Mouse (Mus musculus) splenic B cell, adult 2 months (primary cell): ENCODE data around the gene Etv2.

Source experiments
- DNase-seq: peaks from one replicate; pipeline ENCODE4 v3.0.0-alpha.2; 2011; ENCODE audit warnings: low read depth, low spot score
- H3K27me3 ChIP-seq: 2 replicates; pipeline ENCODE4 v1.6.1; 2012; ENCODE audit warnings: mild to moderate bottlenecking, low read length, moderate library complexity, mixed read lengths; ENCODE audit not compliant: control insufficient read depth, poor library complexity, insufficient read depth, severe bottlenecking
- H3K36me3 ChIP-seq: 2 replicates; pipeline ENCODE4 v1.6.1; 2012; ENCODE audit warnings: mild to moderate bottlenecking, low read length, moderate library complexity, mixed read lengths; ENCODE audit not compliant: control insufficient read depth, poor library complexity, insufficient read depth, severe bottlenecking

Etv2 gene

GRCm38 (mm10) chr7:30635752-30636151 is at the start of gene Etv2:
Gene Etv2, minus strand, starts transcription at chr7:30635852.
- Histone ChIP-seq H3K36me3 (peaks cover 3% of the 10 kb centered on the region; the same call in 1 of the 2 replicates), H3K27me3 (0 out of 2 replicates have a peak, but pooled peaks cover 2% of the 10 kb centered on the region)
- DNase-seq: no peak

- H3K27me3 ChIP-seq: no peaks in the 10 kb centered on the region
- H3K36me3 ChIP-seq: no peaks in the 10 kb centered on the region
- no peak for DNase-seq
Observed at GRCm38 (mm10) chr7:30683425-30683824, 47.8 kb upstream of the Etv2 start.

- no peaks in the 10 kb centered on the region for H3K36me3 ChIP-seq
- no peak for DNase-seq
- no peaks in the 10 kb centered on the region for H3K27me3 ChIP-seq
Observed at GRCm38 (mm10) chr7:30681897-30682296, 46.2 kb upstream of the Etv2 start.

GRCm38 (mm10) chr7:30678263-30678975 is 42.8 kb upstream of the Etv2 start:
- DNase-seq: no peak
- no peaks in the 10 kb centered on the region for H3K27me3 ChIP-seq
- no peaks in the 10 kb centered on the region for H3K36me3 ChIP-seq

GRCm38 (mm10) chr7:30671480-30671879 is 35.8 kb upstream of the Etv2 start, which contains the start of gene Pmis2:
Gene Pmis2, minus strand, starts transcription at chr7:30671605.
- Histone ChIP-seq H3K36me3 (no peaks in the 10 kb centered on the region), H3K27me3 (no peaks in the 10 kb centered on the region)
- DNase-seq: no peak

GRCm38 (mm10) chr7:30669229-30669628 is 33.6 kb upstream of the Etv2 start:
- no peaks in the 10 kb centered on the region for H3K27me3 ChIP-seq
- peak; percentile 76 for DNase-seq
- H3K36me3 ChIP-seq: no peaks in the 10 kb centered on the region

- Histone ChIP-seq H3K27me3 (no peaks in the 10 kb centered on the region), H3K36me3 (peaks cover 3% of the 10 kb centered on the region; the same call in 1 of the 2 replicates)
- no peak for DNase-seq
Observed at GRCm38 (mm10) chr7:30665321-30665720, 29.7 kb upstream of the Etv2 start.

GRCm38 (mm10) chr7:30664529-30665200 is 29.0 kb upstream of the Etv2 start, which contains the start of gene Haus5:
Gene Haus5, minus strand, starts transcription at chr7:30664994.
- Histone ChIP-seq H3K36me3 (peaks cover 5% of the 10 kb centered on the region; the same call in 1 of the 2 replicates), H3K27me3 (no peaks in the 10 kb centered on the region)
- DNase-seq: peak; percentile 97

GRCm38 (mm10) chr7:30649591-30650540 is 14.2 kb upstream of the Etv2 start, which contains the start of gene Rbm42:
Gene Rbm42, minus strand, starts transcription at chr7:30650317.
- Histone ChIP-seq H3K36me3 (peaks cover 8% of the 10 kb centered on the region), H3K27me3 (no peaks in the 10 kb centered on the region)
- DNase-seq: peak; percentile 99

GRCm38 (mm10) chr7:30639083-30639482 is 3.4 kb upstream of the Etv2 start:
- Histone ChIP-seq H3K36me3 (peaks cover 5% of the 10 kb centered on the region), H3K27me3 (no peaks in the 10 kb centered on the region)
- DNase-seq: no peak

- DNase-seq: no peak
- H3K27me3 ChIP-seq: 0 out of 2 replicates have a peak, but pooled peaks cover 2% of the 10 kb centered on the region
- H3K36me3 ChIP-seq: peaks cover 3% of the 10 kb centered on the region; the same call in 1 of the 2 replicates
Observed at GRCm38 (mm10) chr7:30636395-30636794, 743 bp upstream of the Etv2 start.

- H3K27me3 ChIP-seq: 0 out of 2 replicates have a peak, but pooled peaks cover 2% of the 10 kb centered on the region
- H3K36me3 ChIP-seq: no peaks in the 10 kb centered on the region
- DNase-seq: peak; percentile 71
Observed at GRCm38 (mm10) chr7:30634621-30635020, 1.0 kb downstream of the Etv2 start.

- DNase-seq: no peak
- 0 out of 2 replicates have a peak, but pooled peaks cover 2% of the 10 kb centered on the region for H3K27me3 ChIP-seq
- H3K36me3 ChIP-seq: no peaks in the 10 kb centered on the region
Observed at GRCm38 (mm10) chr7:30633762-30634412, 1.8 kb downstream of the Etv2 start.

GRCm38 (mm10) chr7:30629013-30629412 is 6.6 kb downstream of the Etv2 start:
- peak; percentile 23 for DNase-seq

More at GRCm38 (mm10) chr7:30629013-30629412, 6.6 kb downstream of the Etv2 start:
- H3K36me3 ChIP-seq: no peaks in the 10 kb centered on the region
- 0 out of 2 replicates have a peak, but pooled peaks cover 2% of the 10 kb centered on the region for H3K27me3 ChIP-seq
